Mouse (Mus musculus) adrenal gland, adult (tissue): Measurements from ENCODE around the gene Arhgef15.
"Not testable (repeated sequence)": the region's sequence is repeated elsewhere in the genome, so short reads cannot be mapped to it uniquely, and the experiment has no call there.

Experiments used
- DNase-seq, 2 experiments: peaks; one replicate each; pipeline ENCODE4 v3.0.0; 2022 to 2023; ENCODE audit warnings: low spot score in 1 of 2; ENCODE audit not compliant: inconsistent age in 2 of 2

Gene Arhgef15

GRCm38 (mm10) chr11:68957308-68957707, at the start of gene Arhgef15:
Arhgef15 (minus strand) TSS chr11:68957480.
- DNase-seq, result no peak

GRCm38 (mm10) chr11:69006575-69006974, 49.3 kb upstream of the Arhgef15 start:
- not testable (repeated sequence) for DNase-seq

- no peak for DNase-seq
Measured at GRCm38 (mm10) chr11:69005193-69005592, 47.9 kb upstream of the Arhgef15 start.

DNA sequence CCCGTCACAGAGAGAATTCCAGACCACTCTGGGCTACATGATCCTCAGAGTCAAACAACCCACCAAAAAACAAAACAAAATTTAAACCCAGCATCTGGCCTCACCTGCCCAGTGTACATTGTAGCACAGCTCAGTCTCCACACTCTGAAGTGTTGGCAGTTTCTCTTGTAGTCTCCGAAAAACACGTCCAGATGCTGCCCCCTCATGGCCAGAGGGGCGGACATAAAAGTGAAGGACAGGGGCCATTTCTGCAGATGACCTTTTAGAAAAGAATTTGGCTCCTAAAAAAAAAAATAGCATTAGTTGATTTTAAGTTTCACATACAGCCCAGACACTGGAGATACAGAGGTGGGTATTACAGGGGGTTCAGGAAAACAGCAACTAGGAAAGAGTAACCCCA, 46.3 kb upstream of the Arhgef15 start:
- DNase-seq, result peak; percentile 67 to 86

DNA sequence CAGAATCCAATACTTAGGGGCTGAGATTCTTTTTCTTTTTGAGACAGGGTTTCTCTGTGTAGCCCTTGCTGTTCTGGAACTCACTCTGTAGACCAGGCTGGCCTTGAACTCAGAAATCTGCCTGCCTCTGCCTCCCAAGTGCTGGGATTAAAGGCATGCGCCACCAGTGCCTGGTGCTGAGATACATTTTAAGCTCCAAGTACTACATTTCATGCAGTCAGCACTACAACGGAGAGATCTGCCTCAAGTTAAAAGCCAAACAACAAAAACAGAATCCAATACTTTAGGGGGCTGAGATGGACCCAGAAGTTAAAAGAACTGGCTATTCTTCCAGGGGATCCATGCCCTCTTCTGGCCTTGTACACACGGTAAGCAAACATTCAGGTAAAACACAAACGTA, 45.5 kb upstream of the Arhgef15 start:
- not testable (repeated sequence) for DNase-seq

- DNase-seq, result no peak
Measured at GRCm38 (mm10) chr11:68997080-68997479, 39.8 kb upstream of the Arhgef15 start.

- DNase-seq, result no peak
Measured at GRCm38 (mm10) chr11:68994377-68994776, 37.1 kb upstream of the Arhgef15 start.

GRCm38 (mm10) chr11:68993122-68993521, 35.8 kb upstream of the Arhgef15 start:
- no peak for DNase-seq

DNA sequence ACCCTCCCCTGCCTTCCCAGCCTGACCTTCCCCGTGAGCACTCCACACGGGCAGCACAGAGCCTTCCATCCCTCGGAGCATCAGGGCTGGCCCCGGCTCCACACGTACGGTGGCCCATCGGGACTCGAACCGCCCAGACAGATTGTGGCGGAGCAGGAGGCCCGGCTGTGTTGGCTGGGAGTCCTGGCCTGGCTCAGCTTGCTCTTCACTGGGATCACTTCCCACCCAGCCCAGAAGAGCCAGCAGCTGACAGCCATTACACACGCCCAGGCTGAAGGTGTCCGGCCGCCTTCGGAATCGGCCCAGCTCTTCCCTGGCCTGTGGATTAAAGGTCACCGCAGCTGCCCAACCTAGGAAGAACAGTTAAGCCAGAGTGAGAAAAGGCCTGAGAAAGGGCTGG, 31.1 kb upstream of the Arhgef15 start:
- DNase-seq, result no peak

DNA sequence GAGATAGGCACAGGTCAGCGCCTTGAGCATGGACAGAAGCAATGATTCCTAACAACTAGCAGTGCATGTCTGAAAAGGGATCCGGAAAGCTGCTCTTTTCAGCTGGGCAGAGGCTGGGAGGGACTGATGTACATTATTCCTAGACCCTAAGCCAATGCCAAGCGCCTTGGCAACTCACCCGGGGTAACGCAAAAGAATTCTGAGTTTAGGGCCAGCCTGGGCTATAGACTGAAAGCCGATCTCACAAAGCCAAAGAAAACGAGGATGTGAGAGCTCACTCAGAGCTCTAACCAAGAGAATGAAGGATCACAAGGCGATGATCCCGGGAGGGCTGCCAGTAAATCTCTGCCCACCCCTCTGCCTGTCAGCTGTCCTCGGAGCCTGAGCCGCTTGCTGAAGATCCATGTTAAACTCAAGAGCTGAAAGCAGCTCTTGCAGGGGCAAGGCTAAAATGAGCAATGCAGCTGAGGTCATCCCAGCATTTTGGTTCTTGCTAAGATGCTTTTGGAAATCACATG, 30.1 kb upstream of the Arhgef15 start:
- DNase-seq, result no peak

- peak; percentile 72 to 90 for DNase-seq
Measured at GRCm38 (mm10) chr11:68982639-68983369, 25.5 kb upstream of the Arhgef15 start.

DNA sequence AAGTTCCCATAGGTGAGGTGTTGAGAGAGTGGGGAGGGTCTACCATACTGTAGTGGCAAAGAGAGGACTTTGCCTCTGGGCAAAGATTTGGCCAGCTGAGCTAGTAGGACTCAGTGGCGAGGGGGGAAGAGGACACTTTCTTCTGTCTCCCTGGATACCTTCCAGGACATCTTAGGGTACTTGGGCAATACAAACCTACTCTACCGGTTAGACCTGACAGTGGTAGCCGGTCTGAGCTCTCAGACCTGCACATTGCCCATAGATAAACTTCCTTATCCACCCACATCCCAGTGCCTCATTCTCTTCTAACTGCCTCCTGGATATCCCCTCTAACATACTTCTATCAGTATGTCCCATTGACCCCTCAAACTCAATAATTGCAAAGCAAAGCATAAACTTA, 23.6 kb upstream of the Arhgef15 start:
- no peak for DNase-seq

DNA sequence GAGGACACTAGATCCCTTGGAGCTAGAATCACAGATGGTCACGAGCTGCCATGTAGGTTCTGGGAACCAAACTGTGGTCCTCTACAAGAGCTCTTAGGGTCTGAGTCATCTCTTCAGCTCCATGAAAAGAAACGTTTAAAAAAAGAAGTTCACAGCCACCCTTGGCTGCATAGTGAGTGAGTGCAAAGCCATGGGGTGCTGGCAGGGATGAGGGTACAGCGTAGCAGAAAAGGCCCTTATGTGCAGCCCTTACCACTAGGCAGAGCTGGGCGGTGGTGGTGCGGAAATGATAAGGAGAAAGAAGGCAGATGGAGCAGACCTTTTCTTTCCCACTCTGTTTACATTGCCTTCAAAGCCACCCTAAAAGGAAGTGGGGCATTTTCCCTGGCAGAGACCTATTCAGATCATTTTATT, 22.0 kb upstream of the Arhgef15 start:
- no peak for DNase-seq

GRCm38 (mm10) chr11:68975601-68976000, 18.3 kb upstream of the Arhgef15 start:
- no peak for DNase-seq

GRCm38 (mm10) chr11:68975085-68975484, 17.8 kb upstream of the Arhgef15 start, which contains the start of gene Rangrf:
Rangrf (minus strand) TSS chr11:68975185.
- no peak for DNase-seq

GRCm38 (mm10) chr11:68974059-68974450, 16.8 kb upstream of the Arhgef15 start:
- DNase-seq, result no peak

- DNase-seq, result peak; percentile 91 to 96
Measured at GRCm38 (mm10) chr11:68973250-68974058, 16.2 kb upstream of the Arhgef15 start.

DNA sequence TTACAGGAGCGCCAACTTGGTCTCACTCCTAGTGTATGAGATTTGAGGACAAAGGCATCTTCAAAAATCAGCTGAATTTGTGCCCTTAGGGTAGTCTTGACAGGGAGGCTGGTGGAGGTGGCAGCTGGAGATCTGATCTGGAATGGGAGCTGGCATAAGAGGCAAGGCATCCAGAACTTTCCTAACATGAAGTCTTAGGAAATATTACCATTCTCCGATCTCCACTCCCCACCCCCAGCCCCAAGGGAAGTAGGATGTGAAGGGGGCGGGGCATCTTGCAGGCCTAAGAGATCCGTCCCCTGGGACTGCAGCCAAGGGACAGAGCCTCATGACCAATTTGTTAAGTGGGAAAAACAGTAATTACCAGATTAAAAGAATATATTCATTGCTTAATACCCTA, 13.0 kb upstream of the Arhgef15 start:
- peak in 1 of 2 experiments; percentile 69 for DNase-seq

- no peak for DNase-seq
Measured at GRCm38 (mm10) chr11:68968752-68969151, 11.5 kb upstream of the Arhgef15 start.

- peak; percentile 94 to 97 for DNase-seq
Measured at GRCm38 (mm10) chr11:68967337-68968282, 10.3 kb upstream of the Arhgef15 start, which contains the start of gene Slc25a35. Slc25a35 (plus strand) TSS chr11:68968131.

DNA sequence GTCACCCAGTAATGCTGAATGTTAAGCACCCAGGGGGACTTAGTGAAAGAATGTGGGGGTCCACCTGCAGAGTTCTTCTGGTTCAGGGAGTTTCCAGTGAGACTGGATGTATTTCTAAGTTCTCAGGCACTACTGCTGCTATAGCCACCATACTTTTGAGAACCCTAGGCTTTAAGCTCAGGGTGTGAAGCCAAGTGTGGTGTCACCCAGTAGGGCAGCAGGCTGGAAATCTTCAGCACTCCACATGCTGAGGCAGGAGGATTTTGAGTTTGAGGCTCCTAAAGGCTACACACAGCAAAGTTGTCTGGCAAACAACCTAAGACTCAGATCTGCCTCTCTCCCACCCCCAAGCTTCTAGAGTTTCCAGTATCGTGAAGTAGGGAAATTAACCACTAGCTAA, 9.3 kb upstream of the Arhgef15 start:
- no peak for DNase-seq
